Mouse (Mus musculus) adrenal gland (tissue): ENCODE results near the gene Stxbp1.

Experiments used
- intact Hi-C: fragments of 180-260 bp; cut with DNase I; formaldehyde crosslinking; loops from one replicate; pipeline ENCODE4 v1.15.1; 2025

Gene Stxbp1

DNA sequence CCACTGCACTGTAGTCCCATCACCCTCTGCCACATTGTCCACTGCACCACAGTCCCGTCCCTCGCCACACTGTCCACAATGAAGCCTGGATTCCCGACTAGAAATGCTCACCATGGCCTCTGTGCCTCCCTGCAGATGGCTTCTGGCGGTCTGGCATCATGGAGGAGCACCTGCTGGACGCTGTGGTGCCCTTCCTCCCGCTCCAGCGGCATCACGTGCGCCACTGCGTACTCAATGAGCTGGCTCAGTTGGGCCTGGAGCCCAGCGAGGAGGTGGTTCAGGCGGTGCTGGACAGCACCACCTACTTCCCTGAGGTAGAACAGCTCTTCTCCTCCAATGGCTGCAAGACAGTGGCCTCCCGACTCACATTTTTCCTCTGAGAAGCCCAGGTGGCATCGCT lies 85.7 kb downstream of the Stxbp1 start:
- intact Hi-C loops, result no loop called here

DNA sequence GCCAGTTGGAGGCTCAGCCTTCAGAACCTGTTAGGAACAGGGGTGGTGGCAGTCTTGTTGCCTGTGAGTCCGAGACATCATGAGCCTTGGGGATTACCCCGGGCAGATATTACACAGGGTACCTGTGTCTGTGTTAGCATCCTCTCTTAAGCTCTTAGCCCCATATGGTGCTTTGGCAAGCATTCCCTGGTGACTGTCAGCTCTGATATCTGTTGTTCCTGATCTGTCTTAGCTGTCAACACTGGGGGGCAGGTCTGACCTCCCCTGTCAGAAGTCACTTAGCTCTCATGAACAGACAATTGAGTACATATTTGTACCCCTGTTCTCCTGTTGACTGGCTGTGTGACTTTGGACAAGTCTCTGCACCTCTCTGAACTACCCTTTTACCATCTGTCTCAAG lies 88.0 kb downstream of the Stxbp1 start:
- intact Hi-C loops, result loop anchor here (10.0 kb wide), 1 partner anchor 124 kb away; no protein-coding TSS in a partner anchor

DNA sequence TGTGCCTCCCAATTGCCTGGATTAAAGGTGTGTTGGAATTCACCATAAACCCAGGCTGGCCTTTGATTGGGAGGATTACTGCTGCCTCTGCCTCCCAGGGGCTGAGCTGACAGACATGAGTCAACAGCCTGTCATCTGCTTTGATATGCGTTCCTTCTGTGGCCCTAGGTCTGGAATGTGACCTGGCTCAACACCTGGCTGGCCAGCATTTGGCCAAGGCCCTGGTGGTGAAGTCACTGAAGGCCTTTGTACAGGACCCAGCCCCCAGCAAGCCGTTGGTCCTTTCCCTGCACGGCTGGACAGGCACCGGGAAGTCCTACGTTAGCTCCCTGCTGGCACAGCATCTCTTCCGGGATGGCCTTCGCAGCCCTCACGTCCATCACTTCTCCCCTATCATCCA lies 88.5 kb downstream of the Stxbp1 start:
- intact Hi-C loops, result loop anchor here (10.0 kb wide), 1 partner anchor 124 kb away; no protein-coding TSS in a partner anchor

DNA sequence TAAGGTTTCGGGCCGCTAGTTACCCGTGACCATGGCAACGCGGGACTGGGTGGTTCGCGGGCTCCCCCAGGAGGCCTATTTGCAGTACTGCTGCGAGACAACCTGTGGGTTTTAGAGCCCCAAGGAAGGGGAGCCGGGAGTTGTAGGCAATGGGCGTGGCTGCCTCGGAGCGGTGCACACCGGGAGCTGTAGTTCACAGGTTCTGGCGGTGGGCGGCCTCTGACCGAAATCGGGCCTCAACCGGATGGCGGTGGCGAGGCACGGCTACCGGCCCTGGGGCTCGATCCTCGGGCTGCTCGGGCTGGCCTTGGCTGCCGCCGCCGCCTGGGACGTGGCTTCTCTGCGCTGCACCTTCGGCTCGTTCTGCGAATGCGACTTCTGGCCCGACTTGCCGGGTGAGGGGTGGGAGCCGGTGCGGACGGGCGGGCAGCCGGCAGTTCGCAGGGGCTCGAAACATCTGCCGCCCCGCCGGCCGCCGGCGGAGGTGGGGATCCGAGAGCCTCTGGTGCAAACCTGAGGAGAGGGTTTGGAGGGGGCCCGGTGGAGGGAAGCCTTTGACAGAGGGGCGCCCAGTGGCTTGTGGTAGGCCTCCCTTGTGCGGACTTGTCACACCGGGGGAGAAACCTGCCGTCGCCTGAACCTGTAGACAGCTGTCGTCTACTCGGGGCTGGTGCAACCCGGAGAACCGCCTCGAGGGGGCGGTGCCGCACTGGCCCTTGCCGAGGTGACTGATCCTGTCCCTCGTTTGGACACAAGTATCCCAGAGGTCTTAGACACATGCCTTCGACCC lies 89.8 kb downstream of the Stxbp1 start, which contains the start of gene Tor2a:
Gene Tor2a (plus strand): TSS at position 179 of the 790 bp plus-strand sequence.
- intact Hi-C loops, result loop anchor here (1.0 to 10.0 kb wide), 2 partner anchors 44 to 122 kb away; partner anchors contain the start of gene Cdk9

DNA sequence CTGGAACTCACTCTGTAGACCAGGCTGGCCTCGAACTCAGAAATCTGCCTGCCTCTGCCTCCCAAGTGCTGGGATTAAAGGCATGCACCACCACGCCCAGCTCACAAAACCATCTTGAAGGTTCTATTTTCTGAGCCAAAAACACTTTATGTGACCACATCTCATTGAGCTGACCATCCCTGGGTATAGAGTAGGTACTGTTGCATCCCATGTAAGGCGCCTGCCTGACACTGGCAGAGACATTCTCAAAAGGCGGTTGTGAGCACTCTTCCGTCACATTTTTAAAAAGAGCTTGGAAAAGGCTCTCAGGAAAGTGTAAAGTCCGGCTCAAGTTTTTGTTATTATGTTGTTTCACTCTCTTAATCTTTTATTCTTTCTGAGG lies 90.4 kb downstream of the Stxbp1 start:
- intact Hi-C loops, result loop anchor here (1.0 to 10.0 kb wide), 2 partner anchors 43 to 122 kb away; partner anchors contain the start of gene Cdk9

DNA sequence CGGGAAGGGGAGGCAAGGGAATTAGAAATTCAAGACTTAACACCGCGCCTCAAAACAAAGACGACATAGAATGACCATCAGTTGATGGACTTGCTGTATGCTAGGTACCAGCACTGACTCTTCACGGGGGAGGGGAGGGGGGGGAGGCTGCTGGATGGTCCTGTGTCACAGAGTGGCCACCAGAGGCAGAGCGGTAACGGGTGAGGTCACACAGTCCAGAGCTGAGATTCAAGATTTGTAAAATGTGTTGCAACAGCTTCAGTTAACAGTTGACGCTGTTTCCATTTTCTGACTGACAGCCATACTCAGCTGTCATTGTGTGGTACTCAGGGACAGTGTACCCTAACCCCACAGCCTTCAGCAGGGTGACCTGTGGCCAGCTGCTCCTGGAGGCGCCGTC lies 94.9 kb downstream of the Stxbp1 start:
- intact Hi-C loops, result loop anchor here (10.0 kb wide), 1 partner anchor 117 kb away; no protein-coding TSS in a partner anchor

DNA sequence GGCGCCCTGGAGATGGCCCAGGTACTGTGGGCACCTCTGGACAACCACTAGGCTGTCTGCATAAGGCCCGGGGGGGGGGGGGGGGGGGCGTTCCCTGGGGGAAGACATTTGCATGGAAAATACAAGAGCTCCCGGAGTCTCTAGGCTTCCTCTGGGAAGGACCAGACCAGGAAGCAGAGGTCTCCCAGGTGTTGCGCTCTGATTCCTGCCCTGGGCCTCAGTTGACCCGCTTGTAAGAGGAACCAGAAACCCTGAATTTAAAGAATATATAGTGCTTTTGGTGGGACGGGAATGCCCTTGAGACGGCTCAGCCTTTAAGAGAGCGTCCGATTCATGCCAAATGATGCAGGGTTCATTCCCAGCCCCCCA lies 95.4 kb downstream of the Stxbp1 start:
- intact Hi-C loops, result loop anchor here (10.0 kb wide), 1 partner anchor 117 kb away; no protein-coding TSS in a partner anchor

DNA sequence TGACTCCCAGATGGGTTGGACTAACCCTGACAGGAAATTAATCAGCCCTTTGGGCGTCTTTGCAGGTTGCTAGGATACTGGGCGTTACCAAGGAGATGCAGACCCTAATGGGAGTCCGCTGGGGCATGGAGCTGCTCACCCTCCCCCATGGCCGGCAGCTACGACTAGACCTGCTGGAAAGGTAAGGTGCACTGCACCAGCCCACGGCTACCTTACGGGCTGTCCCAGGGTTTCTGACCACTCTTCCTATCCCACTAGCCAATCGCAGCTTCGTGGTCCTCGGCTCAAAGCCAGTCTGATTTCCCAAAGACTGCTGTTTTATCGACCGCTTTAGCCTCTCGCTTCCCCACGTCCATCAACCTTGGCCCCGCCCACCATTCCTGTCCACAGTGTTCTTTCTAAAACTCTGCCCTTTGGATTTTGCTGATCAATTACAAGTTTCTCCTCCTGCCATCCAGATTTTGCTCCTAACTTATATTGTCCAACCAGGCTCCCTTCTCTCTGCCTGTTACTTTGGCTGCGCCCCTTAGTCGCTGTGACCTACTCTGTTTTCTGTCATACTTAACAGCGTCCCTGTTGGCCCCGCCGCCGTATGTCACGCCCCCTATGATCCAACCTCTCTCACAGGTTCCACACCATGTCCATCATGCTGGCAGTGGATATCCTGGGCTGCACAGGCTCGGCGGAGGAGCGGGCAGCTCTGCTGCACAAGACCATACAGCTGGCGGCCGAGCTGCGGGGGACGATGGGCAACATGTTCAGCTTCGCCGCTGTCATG lies 96.0 kb downstream of the Stxbp1 start:
- intact Hi-C loops, result loop anchor here (10.0 kb wide), 1 partner anchor 116 kb away; no protein-coding TSS in a partner anchor

DNA sequence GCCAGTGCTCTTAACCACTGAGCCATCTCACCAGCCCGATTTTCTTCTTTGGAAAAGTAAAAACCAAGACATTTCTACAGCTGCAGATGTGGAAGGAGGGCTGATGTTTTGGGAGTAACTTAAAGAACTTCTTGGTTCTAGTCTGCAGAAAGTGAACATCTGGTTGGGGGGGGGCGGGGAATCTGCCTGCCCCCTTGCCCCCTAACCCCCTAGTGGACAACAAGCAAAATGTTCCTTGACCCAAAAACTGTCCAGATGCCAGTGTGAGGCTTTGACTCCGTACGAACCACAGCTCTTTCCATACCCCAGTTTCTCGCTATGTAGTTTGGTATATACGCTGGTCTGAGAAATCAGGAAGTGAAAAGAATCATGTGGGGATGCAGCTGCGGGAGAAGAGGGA lies 96.8 kb downstream of the Stxbp1 start:
- intact Hi-C loops, result loop anchor here (10.0 kb wide), 1 partner anchor 115 kb away; no protein-coding TSS in a partner anchor

DNA sequence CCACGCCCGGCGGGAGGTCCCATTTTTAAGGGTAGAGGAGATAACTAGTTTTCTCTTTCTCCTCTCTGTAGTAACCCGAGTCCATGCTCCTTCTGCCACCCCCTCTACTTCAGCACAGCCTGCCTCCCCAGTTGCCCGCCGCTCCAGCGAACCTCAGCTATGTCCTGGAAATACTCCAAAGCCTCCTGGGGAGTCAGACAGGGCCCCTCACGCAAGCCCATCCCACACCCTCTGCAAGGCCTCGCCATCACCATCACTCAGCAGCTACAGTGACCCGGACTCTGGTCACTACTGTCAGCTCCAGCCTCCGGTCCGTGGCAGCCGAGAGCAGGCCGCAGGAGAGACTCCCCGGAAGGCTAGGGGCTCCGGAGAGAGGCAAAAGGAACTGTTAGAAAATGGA lies 98.0 kb downstream of the Stxbp1 start:
- intact Hi-C loops, result no loop called here

DNA sequence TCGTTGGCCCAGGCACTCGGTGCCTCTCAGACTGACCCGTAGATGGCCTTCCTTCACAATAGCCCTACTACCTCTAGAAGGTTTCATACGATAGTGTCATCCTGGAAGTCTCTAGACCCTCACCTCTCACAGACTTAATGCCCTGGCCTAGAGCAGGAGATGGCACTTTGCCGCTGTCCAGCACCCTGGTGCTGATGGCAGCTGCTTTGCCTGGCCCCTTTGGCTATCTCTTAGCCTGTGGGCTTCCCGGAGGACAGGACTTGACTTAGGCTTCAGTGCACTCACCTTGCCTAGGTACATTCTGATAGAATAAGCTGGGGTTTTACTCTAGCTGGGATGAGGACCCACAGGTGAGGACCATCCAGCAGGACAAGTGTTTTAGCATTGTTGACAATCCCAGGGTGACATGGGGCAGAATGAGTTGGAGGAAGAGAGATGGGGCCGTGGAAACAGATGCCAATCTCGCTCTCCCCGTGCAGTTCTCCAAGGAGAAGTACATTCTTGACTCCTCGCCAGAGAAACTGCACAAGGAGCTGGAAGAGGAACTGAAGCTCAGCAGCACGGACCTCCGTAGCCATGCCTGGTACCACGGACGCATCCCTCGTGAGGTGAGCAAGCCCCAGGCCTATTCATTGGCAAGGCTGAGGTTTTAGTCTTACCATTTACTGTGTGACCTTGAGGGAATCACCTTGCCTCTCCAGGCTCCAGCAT lies 102.6 kb downstream of the Stxbp1 start:
- intact Hi-C loops, result no loop called here

DNA sequence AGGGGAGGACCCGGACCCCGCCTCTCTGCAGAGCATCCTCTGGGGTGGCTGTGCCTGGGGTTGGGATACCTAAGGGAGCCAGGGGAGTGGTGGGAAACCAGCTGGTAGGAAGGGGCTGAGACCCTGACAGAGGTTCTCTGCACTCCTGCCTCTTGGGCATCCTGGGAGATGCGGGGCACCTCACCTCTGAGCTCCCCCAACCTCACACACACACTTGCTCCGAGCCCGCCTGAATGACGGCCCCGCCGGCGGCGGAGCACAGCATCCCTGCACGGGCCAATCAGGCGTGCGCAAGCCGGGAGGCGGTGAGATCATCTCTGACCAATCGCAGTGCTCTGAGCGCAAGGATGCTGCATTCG lies 104.9 kb downstream of the Stxbp1 start:
- intact Hi-C loops, result no loop called here

DNA sequence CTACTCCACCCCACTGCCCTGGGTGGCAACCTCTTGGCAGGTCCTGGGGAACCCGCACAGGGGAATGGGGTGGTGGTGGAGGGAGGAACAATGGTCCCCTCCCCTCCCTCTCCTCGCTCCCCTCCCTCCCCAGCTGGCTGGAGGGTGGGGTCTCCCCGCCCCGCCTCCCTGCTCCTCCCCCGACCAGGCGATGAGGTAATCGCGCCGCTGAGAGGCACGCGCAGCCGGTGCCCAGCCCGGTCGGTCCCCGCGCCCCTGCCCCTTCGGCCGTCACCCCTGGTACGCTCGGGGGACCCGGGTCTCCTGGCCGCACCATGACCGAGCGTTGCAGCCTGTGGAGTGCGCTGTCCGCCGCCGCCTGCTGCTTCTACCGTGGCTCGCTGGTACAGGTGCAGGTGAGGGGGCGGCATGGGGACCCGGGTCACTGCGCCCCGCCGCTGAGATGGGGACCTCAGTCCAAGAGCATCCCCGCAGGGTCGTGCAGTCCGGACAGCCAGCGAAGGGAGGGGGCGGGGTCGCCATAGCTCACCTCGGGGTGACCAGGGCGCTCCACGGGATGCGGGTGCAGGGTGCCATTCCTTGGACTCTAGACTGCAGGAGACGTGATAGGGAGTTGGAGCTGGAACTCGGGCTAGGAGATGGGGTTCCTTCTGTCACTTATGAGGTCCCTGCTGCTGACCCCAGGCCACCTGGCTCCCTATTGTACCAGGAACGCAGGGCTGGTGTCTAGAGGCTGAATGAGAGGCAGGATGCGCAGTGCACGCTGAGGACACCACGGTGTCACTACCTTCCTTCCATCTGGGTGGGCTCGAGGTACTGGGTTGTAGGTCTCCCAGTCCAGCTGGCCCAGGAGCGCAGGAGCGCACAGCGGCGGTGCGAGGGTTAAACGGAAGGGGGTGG lies 105.5 kb downstream of the Stxbp1 start:
- intact Hi-C loops, result no loop called here

DNA sequence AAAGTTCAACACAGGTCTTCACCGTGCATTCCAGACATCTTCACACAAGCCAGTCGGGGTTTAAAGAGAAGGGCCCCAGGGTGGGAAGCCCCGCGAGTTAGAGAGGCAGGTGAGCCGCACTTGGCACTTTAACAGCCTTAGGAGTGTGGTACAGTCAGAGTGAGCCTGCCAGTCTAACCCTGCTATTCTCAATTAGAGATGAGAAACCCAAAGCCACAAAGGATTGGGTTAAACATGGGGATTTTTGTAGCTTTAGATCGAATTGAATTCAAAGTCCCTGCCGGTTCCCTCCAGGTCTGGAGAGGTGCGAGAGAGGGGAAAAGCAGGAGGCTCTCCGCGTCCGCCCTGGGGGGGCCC lies 106.2 kb downstream of the Stxbp1 start, which contains the start of gene 6330409D20Rik:
Gene 6330409D20Rik (minus strand): TSS at position 101 of the 357 bp plus-strand sequence.
- intact Hi-C loops, result no loop called here

DNA sequence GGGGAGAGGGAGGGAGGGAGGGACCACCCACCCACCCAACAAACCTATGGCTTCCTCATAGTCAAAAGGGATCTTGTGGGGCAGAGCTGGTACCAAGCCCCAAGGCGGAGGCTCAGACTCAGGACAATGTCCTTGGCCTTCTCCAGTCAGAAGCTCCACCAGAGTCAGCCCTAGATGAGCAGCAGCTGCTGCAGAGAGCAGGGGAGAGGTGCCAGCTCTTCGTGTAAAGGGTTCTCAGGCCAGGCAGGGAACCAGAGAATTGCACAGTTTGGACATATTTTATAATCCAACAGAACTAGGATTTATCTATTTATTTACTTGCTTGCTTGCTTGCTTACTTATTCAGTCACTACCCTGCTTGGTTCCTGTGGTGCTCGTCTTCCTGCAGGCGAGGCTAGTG lies 107.7 kb downstream of the Stxbp1 start:
- intact Hi-C loops, result loop anchor here (2.0 kb wide), 1 partner anchor 49 kb away; no protein-coding TSS in a partner anchor
